Mouse (Mus musculus) lung, postnatal 0 days (tissue): ENCODE results near the gene Togaram2.

ENCODE experiments used
- CTCF ChIP-seq: IDR thresholded peaks from 2 replicates; pipeline ENCODE4 v1.5.1; 2016; ENCODE audit warnings: antibody characterized with exemption, mild to moderate bottlenecking
- EP300 ChIP-seq: IDR thresholded peaks from 2 replicates; pipeline ENCODE4 v1.6.1; 2016; ENCODE audit warnings: antibody characterized with exemption, mild to moderate bottlenecking, control low read depth

DNA sequence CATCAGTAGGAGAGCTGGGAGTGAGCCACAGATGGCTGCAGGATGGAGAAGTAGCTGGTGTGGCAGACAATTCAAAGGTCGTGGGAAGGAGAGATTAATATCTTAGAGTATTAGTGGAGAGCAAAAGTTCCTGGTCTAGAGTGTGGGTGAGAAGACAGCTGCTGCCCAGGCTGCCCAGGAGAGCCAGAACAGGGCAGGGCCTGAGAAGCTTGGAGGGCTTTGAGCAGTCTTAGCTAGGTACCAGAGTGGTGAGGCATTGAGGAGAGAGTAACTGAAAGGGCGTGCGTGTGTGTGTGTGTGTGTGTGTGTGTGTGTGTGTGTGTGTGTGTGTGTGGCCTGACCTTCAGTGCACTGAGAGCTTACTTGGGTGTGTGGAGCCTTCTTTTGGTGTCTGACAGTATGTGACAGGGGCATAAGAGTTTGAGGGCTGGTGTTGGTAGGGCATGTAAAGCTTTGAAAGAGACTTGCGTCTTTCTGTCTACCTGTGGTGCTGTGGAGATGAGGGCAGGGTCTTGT is 35.3 kb upstream of the Togaram2 start:
- no peak for TF ChIP-seq CTCF
- TF ChIP-seq EP300, result no peak
